Mouse (Mus musculus) cerebellum, postnatal 4 days (tissue): Measurements from ENCODE around the gene Rgs6.

Source experiments
- DNase-seq, 2 experiments: peaks; one replicate each; pipeline ENCODE4 v3.0.0; 2022; ENCODE audit warnings: low spot score in 2 of 2, mixed read lengths in 1 of 2

Rgs6 gene

DNA sequence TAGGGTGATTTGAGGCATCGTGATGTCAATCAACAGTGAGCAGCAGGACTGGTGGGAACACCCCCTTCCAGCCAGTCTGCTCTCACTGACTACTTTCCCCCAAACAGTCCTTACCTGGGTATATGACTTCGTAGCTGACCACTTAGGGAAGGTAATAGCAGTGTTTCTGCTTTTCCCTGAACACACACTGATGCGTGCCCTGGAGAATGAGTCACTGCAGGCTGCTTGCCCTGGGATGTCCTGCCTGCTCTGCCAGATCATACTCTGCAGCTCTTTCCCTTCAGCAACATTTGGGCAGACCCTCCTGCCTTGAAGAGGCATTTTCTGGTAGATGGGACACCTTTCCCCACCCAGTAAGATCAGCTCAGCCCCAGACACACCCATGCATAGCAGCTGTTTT lies 540.5 kb downstream of the Rgs6 start:
- no peak for DNase-seq

DNA sequence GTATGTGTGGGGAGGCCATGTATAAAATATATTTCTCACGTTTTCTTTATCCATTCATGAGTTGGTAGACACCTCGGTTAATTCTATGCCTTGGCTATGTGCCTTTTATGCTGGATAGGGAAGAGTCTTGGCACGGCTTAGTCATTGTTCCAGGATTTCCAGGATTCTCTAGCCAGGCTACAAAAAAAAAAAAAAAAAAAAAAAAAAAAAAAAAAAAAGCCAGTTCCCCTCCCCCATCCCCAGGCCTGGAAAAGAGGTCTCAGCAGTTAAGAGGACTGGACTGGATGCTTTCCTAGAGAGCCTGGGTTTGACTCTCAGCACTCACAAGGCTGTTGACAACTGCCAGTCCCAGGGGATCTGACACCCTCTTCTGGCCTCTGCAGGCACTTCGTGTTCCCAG lies 543.3 kb downstream of the Rgs6 start:
- DNase-seq: no peak

DNA sequence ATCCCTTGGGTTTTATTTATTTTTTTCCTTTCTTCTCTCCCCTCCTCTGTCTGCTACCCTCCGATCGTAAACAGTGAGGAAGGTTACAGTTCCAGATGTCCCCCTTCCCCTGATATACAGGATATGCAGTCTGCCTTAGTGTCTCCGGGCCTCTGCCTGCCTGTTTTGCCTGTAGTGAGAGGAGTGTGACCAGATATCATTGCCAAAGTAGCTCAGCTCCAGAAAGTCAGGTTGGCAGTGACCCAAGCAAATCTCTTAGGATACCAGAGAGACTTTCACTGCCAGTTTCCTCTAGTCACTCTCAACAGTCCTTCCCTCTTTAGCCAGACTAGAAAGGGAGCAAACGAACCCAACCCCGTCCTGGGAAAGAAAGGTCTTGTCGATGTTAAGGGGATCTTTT lies 545.7 kb downstream of the Rgs6 start:
- peak in 1 of 2 experiments; percentile 67 for DNase-seq

DNA sequence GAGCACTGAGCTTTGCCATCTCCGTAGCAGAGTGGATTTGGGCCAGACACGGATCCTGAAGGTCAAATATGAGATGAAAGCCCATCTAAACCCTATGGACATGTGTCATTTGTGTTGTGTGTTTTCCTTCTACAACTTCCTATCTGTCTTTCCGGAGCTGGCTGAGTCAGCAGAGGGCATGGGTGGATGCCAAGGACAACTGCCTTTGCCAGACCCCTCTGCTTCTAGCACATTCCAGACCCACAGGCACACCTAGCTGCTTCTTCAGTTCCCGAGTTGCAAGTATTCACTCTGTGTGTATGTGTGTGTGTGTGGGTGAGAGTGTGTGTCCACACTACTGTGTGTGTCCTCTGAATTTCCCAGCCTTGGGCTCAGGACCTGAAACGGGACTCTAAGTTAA lies 547.9 kb downstream of the Rgs6 start:
- no peak for DNase-seq

DNA sequence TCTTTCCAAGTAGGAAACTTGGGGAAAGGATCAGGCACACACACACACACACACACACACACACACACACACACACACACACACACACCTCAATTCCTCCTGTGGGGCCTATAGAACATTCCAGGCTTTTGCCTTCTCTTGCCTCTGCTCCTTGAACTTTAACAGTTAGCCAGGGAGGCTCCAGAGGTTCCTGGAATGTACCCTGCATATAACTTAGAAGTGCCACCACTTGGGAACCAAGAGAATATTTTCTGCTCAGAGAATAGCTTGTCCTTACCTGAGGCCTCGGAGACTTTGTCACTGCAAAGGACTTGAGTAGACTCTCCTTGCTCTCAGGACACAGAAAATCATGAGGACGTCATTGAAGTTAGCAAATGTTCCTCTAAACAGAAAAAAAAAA lies 548.4 kb downstream of the Rgs6 start:
- DNase-seq: no peak

DNA sequence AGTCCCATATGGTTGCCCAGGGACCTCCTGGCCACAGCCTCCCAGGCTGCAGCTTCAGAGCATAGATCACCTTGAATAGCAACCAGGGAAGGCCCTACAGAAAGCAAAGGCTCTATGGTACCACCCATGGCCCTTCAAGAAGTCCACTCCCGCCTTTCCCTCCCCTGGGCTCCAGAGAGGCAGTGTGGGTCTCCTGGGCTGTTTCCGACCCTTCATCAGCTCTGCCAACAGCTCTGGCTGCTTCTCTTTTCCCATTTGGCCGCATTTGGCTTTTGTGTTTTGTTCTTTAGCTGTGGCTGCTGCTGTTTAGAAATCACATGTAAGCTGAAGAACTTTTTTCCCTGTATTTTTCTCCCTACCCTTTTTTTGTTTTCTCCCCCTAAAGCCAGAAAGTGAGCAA lies 548.9 kb downstream of the Rgs6 start:
- no peak for DNase-seq

DNA sequence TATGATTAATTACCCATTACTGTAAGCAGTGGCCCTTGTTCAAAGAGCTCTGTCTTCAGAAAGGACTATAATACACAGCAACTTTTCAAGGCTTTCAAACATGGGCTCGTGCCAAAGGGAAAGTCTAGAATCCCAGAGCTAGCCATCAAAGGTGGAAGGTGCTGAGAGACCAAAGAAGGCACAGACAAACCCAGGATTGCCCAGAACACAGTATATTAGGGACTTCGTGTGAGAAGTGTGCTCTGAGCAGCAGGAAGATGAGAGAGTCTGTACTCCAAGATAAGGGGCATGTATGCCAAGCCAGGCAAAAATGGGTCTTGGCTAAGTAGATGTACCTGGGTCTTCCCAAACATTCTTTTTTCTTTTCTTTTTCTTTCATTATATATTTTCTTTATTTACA lies 553.1 kb downstream of the Rgs6 start:
- no peak for DNase-seq

DNA sequence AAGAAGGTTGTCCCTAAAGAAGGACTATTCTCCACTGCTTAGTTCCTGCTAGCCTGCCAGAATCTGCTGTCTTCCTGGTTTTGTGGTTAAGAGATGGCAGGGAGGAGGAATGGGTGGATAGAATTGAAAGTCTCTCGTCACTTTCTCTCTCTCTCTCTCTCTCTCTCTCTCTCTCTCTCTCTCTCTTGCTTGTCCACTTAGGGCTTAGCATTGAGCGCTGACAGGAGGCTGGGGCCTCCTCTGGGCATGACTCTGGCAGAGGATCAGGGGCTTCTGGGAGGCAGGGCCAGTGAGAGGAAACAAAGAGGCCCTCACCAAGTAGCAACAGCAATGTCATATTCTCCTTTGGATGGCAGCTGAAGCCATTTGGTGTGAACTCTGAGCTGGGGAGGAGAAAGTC lies 554.4 kb downstream of the Rgs6 start:
- no peak for DNase-seq

DNA sequence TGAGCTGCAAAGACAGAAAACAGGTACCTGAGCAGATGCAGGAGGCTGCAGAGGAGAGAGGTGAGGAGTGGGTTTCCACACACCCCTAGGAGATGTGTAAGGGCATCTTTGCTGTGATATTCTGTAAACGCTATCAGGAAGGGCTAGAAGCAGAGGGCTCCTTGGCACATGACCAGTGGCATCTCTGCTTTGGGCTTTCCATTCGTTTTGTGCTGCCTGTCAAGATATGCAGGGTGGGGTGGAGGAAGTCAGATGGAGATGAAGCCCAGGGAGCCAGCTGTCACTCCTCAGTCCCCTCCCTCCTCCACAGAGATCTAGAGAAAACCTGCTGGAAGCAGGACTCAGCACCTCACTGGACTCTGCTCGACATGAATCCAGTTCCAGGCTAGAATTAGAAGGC lies 555.0 kb downstream of the Rgs6 start:
- peak in 1 of 2 experiments; percentile 62 for DNase-seq

DNA sequence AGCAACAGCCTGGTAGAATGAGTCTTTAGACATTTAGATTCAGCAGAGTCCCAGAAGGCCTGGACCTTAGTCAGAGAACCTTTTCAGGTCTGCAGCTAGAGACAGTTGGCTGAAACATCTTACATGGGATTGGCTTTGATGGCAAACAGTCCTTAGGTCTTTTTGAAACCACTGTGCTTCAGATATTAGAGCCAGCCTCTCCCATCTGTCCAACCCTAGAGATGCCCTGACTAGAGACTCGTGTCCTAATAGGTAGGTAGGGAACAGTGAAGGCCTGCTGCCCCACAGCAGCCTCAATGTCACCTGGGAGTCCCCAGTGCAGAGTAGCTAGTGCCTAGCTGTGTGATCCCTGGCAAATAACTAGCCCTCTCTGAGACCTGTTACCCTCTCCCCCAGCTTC lies 555.5 kb downstream of the Rgs6 start:
- no peak for DNase-seq

DNA sequence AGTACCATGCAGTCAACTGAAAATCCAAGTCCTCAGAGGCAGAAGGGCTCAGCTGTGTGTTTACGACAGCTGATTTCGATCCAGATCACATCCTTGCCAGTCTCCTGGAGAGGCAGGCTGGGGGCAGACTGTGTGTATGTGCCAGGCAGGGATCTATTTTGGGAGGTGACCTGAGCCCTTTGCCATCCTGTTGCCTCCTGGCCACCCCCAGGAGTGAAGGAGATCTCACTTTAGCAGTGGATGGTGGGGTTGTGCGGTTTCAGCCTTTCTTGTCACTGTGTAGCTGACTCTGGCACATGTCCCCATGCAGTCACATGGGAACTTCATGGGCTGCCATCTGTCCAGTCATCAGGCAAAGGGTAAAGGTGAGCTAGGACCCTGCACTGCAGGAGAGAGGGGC lies 557.0 kb downstream of the Rgs6 start:
- DNase-seq: no peak

DNA sequence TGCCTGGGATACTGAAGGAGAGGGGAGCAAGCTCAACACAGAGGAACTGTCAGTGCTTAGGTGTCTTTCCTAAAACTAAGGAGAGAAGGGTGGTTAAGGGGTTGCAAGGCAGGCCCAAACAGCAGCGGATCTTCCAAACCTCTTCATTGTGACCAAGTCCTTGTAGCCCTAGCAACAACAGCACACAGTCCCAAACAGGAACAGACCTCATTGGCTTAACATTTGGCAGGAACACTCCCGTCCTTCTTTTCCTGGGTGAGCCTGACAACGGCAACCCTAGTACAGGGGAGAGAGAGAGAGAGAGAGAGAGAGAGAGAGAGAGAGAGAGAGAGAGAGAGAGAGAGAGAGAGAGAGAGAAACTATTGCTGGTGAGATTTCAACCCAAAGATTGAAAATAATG lies 557.8 kb downstream of the Rgs6 start:
- no peak for DNase-seq

DNA sequence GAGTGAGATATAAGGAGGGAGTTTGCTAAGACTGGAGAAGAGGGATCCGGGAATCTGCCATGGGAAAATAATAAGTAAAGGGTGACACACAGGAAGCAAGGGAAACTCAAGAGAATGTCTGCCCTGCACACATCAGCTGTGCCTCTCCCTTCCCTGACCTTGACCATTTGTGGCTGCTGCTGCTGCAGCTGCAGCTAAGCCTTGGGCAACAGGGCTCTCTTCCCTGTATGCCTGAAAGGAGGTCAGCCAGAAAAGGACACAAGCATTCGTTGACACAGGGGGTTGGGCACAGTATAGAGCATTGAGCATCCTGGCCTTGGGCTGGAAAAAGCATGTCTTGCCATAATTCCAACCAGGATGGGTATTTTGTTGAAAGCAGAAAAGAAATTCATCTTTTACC lies 558.8 kb downstream of the Rgs6 start:
- DNase-seq: no peak

DNA sequence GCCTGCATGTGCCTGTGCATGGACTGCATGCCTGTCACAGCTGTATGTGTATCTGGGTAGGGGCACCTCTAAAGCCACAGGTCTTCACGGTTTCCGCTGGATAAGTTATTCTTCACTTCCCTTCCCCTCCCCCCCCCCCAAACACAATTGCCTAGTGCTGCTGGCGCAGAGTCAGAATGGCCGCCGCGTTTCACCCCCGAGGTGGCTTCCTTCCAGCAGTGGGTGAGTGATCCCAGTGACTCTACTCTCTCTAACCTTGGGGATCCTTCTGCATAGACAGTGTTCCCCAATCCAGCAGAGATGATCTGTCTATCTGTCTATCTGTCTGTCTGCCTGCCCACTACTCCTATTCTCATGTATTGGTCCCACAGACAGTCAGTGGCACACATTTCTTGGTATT lies 561.9 kb downstream of the Rgs6 start:
- DNase-seq: no peak

DNA sequence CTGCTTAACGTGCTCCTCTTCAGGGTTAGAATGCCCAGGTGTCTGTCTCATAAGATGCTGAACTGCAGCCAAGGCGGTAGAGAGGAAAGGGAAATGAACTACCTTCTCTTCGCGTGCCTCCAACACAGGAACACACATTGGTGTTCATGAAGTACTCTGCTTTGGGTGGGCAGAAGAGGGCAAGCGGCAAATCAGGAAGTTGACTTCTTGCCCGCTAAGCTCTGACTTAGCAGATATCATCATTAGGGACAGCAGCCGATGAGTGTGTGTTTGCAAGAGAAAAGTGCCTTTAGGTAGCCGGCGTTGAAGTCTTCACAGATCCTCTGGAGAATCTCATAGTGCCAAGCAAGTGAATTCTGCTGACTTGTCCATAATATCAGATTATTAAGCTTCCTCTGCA lies 562.7 kb downstream of the Rgs6 start:
- no peak for DNase-seq

DNA sequence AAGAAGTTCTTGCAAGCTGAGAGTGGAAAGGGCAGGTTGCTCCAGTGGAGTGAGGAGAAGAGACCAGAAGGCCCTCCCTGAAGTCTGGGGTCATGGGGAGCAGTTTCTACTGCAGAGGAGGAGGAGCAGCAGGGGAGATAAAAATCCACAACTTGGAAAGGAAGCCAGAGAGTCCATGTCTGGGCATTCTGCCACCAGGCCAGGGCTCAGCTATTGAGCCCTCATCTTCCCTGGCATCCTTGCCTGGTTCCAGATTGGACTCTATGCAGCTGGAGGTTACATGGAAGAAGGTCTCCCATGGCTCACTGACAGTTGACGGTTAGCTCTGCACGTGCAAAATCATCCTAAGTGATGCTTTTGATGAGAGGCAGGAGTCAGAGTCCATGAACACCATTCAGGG lies 563.4 kb downstream of the Rgs6 start:
- DNase-seq: peak in 1 of 2 experiments; percentile 60

DNA sequence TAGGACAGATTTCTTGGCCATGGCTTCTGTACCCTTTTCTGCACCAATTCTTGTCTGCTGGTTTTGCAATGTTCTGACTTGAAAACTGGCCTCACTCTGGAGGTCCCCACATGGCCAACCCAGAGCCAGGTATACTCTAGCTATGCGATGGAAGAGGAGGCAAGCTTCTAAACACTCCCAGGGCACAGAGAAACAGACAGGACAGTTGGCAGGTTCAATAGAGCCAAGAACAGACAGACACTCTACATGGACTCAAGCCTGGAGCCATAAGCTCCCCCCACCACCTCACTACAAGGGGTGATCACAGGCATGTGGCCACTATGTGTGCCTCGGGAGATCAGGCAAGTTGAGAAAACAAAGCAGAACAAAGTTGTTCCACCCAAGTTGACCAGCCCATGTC lies 572.1 kb downstream of the Rgs6 start:
- no peak for DNase-seq

DNA sequence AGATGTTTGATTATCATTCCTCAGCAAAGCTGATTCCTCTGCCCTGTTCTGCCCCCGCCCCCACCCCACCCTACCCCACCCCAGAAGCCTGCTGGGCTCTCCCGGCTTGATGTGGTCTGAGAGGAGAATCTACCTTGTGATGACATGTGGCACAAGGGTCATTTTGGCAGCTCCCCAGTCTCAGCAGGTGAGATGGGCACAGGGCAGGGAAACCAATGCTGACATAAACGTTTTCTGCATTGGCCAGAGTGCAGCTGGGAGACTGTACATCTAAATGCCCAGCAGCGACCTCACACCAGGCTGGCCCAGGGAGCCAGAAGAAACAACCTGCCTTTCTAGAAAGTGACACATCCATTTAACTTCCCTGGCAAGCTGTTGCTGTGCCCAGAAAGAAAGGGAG lies 572.6 kb downstream of the Rgs6 start:
- no peak for DNase-seq

DNA sequence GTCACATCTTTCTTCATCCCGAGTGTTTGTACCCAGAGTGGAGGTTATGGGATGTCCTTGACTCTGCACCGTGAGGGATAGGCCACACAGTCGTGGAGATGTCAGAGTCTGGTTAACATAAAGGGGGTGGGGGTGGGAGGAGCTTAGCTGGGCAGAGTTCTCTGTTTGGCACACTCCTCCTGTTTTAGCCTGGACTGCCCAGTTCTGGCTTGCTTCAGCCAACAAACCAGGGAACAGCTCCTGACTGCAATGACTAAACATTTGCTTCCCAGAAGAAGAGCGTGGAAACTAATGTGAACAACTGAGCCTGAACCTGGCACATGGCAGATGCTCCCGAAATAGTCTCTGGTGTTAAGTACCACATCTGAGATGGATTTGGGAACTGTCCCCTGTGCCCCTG lies 575.6 kb downstream of the Rgs6 start:
- DNase-seq: no peak

DNA sequence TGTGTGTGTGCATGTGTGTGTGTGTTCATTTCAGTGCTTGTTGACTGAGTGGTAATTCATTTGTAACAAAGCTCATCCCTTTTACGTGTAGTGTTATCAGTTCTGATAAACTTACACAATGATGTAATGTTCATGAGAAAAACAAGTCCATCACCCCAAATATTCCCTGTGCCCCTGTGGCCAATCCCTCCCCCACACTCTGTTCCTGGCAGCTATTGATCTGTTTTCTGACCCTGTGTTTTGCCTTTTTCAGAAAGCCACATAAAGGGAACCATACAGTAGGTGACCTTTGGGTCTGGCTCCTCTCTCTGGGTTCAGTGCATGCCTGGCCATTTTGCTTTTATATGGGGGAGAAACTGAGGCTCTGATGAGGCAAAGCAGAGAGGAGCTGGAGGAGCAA lies 577.0 kb downstream of the Rgs6 start:
- DNase-seq: no peak

DNA sequence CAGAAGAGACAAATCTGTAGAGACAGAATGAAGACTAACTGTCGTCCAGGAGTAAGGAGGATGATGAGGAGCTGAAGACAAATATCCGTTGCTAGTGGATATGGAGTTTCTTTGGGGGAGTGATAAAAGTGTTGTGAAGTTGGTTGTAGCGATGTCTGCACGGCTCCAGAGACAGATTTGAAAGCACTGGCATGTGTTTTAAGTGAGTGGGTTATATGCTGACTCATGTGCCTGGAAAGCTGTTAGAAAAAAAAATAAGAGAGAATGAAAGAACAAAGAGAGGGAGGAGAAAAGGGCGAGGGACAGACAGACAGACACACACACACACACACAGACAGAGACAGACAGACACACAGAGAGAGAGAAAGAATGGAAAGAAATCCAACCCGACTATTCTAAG lies 580.2 kb downstream of the Rgs6 start:
- DNase-seq: no peak

DNA sequence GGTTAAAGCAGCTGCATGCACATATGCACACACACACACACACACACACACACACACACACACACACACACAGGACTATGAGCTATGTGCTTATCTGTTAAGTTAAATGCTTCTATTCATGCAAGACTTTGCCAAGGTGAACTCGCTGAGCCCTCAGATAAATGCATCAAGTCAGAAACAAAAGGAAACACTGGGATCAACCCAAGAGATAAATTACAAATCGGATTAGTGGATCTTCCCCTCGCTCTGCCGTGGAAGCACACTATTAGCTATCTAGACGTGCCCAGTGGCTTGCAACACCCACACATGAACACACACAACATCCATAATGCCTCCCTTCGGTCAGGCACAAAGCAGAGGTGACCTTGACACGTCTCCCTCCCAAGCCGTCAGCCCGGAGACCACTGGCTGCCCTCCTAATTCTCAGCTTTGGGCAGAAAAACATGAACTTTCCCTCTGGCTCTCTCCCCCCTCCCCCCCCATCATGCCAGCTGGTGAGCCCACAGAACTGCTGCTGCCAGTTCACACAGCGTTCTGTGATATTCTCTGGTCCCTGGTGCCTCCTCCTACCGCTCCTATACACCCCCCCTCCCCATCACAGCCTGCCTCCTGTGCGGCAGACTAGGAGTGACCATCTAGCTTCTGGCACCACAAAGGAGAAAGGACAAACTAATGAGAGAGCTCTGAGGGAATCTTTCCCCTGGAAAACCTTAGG lies 581.6 kb downstream of the Rgs6 start:
- DNase-seq: no peak

DNA sequence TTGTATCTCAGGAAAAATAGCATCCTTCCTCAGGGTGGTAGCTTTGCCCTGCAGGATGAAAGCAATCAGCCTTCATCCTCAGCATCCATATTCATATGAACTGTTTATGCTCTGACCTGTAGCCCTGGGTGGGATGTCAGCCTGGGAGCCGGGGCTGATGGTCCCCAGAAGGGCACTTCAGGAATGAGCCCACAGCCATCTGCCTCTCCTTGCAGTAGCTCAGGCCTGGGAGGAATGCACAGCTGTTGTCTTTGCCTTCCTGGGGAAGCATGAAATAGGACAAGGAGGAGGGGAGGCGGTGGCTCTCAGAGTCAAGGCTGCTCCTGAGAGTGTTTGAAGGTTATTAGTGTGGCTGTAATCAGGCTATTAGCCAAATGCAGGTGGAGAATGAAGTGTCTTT lies 590.7 kb downstream of the Rgs6 start:
- no peak for DNase-seq

DNA sequence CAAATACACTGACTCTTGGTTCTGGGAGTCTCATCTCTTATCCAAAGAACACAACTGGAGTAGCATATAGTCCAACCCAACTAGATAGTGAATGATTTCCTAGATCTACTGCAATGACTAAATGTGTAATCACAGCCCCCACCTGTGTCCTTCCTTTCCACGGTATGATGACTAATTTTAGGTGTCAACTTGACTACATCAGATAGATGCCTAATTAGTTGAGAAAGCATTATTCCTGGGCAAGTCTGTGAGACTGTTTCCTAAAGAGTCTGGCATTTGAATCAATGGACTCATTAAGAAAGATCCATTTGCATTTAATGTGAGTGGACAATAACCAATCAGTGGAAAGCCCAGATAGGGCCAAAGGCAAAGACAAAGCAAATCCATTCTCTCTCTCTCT lies 591.8 kb downstream of the Rgs6 start:
- DNase-seq: no peak
